Mouse (Mus musculus) left cerebral cortex, postnatal 25 days (tissue): ENCODE results near the gene Arl2. TPM values are rescaled to one million over a fixed set of nuclear protein-coding genes. Genes with fewer than 3 reads are reported as not detected.
"Not testable (repeated sequence)": the region's sequence is repeated elsewhere in the genome, so short reads cannot be mapped to it uniquely, and the experiment has no call there.

Experiments used
- DNase-seq, 2 experiments: peaks; one replicate each; pipeline ENCODE4 v3.0.0; 2022; ENCODE audit warnings: low spot score in 2 of 2, mixed read lengths in 1 of 2
- intact Hi-C: fragments of 180-260 bp; cut with DNase I; formaldehyde crosslinking; loops from one replicate; pipeline ENCODE4 v1.15.1; 2025
- total RNA-seq, 2 experiments: library from RNA; stranded (reverse); gene quantifications; 2 replicates each; pipeline ENCODE4 v1.2.3; 2021

Arl2 gene
- total RNA-seq, 2 experiments from 2014 or later: 71.5 to 76.8 TPM

- intact Hi-C loops, DNase-seq: not testable (repeated sequence)
Measured at GRCm38 (mm10) chr19:6130414-6131128, 10.8 kb downstream of the Arl2 start.

DNA sequence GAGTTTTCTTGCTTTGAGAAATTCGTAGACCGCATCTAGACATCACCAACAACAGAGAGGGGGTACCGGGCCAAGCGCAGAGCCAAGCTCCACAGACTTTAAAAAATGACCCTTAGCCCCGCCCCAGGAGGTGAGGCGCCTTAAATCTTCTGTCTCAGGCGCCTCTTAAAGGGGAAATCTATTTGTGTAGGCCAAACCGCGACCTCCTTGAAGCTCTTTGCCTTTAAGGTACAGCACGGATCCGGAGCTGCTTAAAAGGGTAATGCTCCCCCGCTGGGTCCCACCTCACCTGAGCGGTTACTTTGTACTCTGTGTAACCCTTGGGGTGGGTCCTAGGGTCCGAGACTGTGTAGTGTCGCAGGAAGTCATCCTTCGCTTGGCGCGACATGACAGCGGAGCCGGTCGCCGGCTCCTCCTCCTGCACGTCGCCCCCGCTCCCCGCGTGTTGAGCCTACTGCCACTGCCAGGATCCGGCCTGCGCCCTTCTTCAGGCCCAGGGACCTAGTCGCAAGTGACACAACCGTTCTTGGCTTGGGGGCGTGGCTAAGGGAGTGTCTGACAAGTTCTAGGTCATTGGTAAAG lies 13.5 kb downstream of the Arl2 start, which contains the start of gene Snx15:
Snx15 (minus strand) TSS at position 545 of the 582 bp plus-strand sequence.
- intact Hi-C loops: no loop called here
- DNase-seq: peak; percentile 96 to 98

- no peak for DNase-seq
- intact Hi-C loops: no loop called here
Measured at GRCm38 (mm10) chr19:6126789-6127580, 14.4 kb downstream of the Arl2 start.

- peak in 1 of 2 experiments; percentile 30 for DNase-seq
- intact Hi-C loops: no loop called here
Measured at GRCm38 (mm10) chr19:6126289-6126688, 15.1 kb downstream of the Arl2 start.

GRCm38 (mm10) chr19:6124898-6125297 lies 16.4 kb downstream of the Arl2 start:
- DNase-seq: no peak
- intact Hi-C loops: no loop called here

GRCm38 (mm10) chr19:6123330-6123729 lies 18.0 kb downstream of the Arl2 start:
- intact Hi-C loops: no loop called here
- DNase-seq: no peak

GRCm38 (mm10) chr19:6121761-6122160 lies 19.6 kb downstream of the Arl2 start:
- intact Hi-C loops: no loop called here
- DNase-seq: no peak

- DNase-seq: no peak
- intact Hi-C loops: loop anchor here (1.0 to 5.0 kb wide), 2 partner anchors 33 to 51 kb away; partner anchors contain the start of gene Tm7sf2
Measured at GRCm38 (mm10) chr19:6118677-6119185, 22.6 kb downstream of the Arl2 start.

GRCm38 (mm10) chr19:6117986-6118676 lies 23.2 kb downstream of the Arl2 start, which contains the start of gene Sac3d1:
Gene Sac3d1, minus strand, starts transcription at chr19:6118650.
- peak; percentile 92 to 96 for DNase-seq
- intact Hi-C loops: loop anchor here (1.0 to 5.0 kb wide), 2 partner anchors 33 to 51 kb away; partner anchors contain the start of gene Tm7sf2

GRCm38 (mm10) chr19:6117346-6117985 lies 23.9 kb downstream of the Arl2 start:
- peak in 1 of 2 experiments; percentile 65 for DNase-seq
- intact Hi-C loops: loop anchor here (5.0 kb wide), 1 partner anchor 50 kb away; the partner anchor contains the start of gene Tm7sf2

- DNase-seq: peak in 1 of 2 experiments; percentile 60
- intact Hi-C loops: loop anchor here (5.0 kb wide), 1 partner anchor 49 kb away; the partner anchor contains the start of gene Tm7sf2
Measured at GRCm38 (mm10) chr19:6116113-6116850, 25.1 kb downstream of the Arl2 start.

GRCm38 (mm10) chr19:6113116-6113515 lies 28.2 kb downstream of the Arl2 start:
- DNase-seq: no peak

DNA sequence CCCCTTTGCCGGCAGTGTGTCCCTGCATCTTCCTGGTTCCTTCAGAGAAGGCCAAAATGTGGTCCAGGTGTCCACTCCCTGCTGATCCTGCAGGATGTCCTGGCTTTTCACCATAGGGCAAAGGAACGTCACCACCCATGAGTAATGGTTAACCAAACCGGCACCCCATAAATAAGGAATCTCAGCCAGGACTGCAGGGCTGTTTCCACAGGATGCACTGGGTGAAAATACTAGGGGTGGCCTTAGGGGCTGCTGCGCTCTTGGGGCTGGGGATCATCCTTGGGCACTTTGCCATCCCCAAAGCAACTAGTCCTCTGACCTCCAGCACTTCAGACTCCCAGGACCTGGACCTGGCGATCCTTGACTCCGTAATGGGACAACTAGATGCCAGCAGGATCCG lies 35.8 kb downstream of the Arl2 start, which contains the start of gene Naaladl1:
Naaladl1 (plus strand) TSS at position 197 of the 400 bp plus-strand sequence.
- intact Hi-C loops: no loop called here
- DNase-seq: no peak

More at GRCm38 (mm10) chr19:6113116-6113515, 28.2 kb downstream of the Arl2 start:
- intact Hi-C loops: no loop called here

DNA sequence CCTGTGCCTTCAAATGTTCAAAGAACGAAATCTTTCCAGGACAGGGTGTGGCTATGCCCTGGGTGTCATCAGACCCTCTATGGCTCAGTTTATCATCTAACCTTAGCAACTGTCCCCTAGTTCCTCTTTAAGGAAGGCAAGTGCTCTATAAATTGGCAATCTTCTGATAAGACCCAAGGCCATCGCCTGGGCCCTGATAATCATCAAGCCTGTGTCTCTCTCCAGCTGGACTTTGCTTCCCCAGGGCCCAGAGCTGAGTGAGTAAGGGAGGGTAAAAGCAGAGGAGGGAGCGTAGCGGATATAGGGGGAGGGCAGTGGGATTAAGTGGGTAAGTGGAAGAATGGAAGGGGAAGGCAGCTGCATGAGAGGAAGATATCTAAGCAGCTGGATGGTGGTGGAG lies 36.9 kb downstream of the Arl2 start:
- DNase-seq: no peak
- intact Hi-C loops: no loop called here

GRCm38 (mm10) chr19:6102169-6102853 lies 39.0 kb downstream of the Arl2 start:
- DNase-seq: no peak
- intact Hi-C loops: no loop called here

GRCm38 (mm10) chr19:6101186-6101585 lies 40.2 kb downstream of the Arl2 start:
- intact Hi-C loops: no loop called here
- no peak for DNase-seq

DNA sequence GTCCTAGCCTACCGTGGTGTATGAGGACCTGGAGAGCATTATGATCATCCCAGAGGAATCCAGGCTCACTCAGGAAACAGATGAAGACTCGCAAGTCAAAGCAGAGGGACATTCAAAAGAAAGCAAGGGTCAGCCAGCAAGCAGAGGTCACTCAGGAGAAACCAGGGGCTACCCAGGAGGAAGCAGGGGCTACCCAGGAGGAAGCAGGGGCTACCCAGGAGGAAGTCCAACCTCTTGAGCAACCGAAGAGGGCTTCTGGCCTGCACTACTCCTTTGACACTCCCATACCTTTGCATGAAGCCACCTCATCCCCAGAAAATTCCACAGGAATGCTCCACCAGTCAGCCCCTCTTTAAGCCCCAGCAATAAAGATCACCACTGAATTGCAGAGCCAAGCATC lies 43.5 kb downstream of the Arl2 start:
- intact Hi-C loops: no loop called here
- no peak for DNase-seq
